Comparison of ENCODE assay signal across 8 mouse cellular contexts in genomic region chr12:54879630-54880029, GRCm38 (mm10). TPM values are rescaled to one million over a fixed set of nuclear protein-coding genes. Genes with fewer than 3 reads are reported as not detected.
DNase-seq lines count a peak whose midpoint lies in the region; ATAC-seq and TF ChIP-seq lines count a peak whose summit lies in the region.
"Had no signal": no experiment of that assay in that cellular context is flagged by ENCODE, and none has a peak within 500 bp of the region (broad histone marks: within the 10 kb centered on the region; RNA-seq: fewer than 3 reads in every experiment).

No protein-coding gene starts in this region.

- no peak overlapping the region for H3K4me3 ChIP-seq in liver, postnatal 0 days (ENCODE audit: low read depth, low read length)
- H3K4me3 ChIP-seq: stomach, embryonic 15.5 days had no signal

- H3K36me3 ChIP-seq in liver, postnatal 0 days (replicated peaks; ENCODE audit: insufficient read depth, low read length): no peaks in the 10 kb centered on the region
- H3K36me3 ChIP-seq: stomach, embryonic 15.5 days had no signal

- H3K27me3 ChIP-seq in liver, postnatal 0 days (ENCODE audit: insufficient read depth, low read length): no peaks in the 10 kb centered on the region
- H3K27me3 ChIP-seq: stomach, embryonic 15.5 days had no signal

- no peak for ATAC-seq in liver, postnatal 0 days

- no peaks in the 10 kb centered on the region for H3K4me1 ChIP-seq in liver, postnatal 0 days (ENCODE audit: insufficient read depth)
- H3K4me1 ChIP-seq: stomach, embryonic 15.5 days had no signal

- no peak overlapping the region for H3K27ac ChIP-seq in liver, postnatal 0 days (ENCODE audit: low read depth)
- H3K27ac ChIP-seq: stomach, embryonic 15.5 days had no signal

- DNase-seq in urinary bladder, adult 18-20 months (ENCODE audit: low spot score in 2 of 2): peak; percentile 27 to 42
- no peak for DNase-seq in urinary bladder, adult 2 months (ENCODE audit: low spot score)
- DNase-seq in adrenal gland, adult 2 months: peak; percentile 50
- DNase-seq in embryo, embryonic 9.5 days (ENCODE audit: extremely low spot score): peak; percentile 34
- DNase-seq in induced T-regulatory cell, adult 2 months (ENCODE audit: low read depth): peak; percentile 89
- peak; percentile 72 for DNase-seq in liver, postnatal 0 days
- peak; percentile 55 for DNase-seq in right cerebral cortex, postnatal 4 days

- no peak overlapping the region for H3K4me2 ChIP-seq in liver, postnatal 0 days (ENCODE audit: low read depth, low read length)
- H3K4me2 ChIP-seq: stomach, embryonic 15.5 days had no signal

- no peak overlapping the region for H3K9ac ChIP-seq in liver, postnatal 0 days (replicated peaks)
- H3K9ac ChIP-seq: stomach, embryonic 15.5 days had no signal

- no peaks in the 10 kb centered on the region for H3K9me3 ChIP-seq in liver, postnatal 0 days (ENCODE audit: low read length)
- H3K9me3 ChIP-seq: stomach, embryonic 15.5 days had no signal

- no peak for TF ChIP-seq EP300 in liver, postnatal 0 days (IDR thresholded peaks at IDR 0.05; ENCODE audit: low read depth)

- TF ChIP-seq CTCF in liver, postnatal 0 days (IDR thresholded peaks at IDR 0.05; ENCODE audit: low read depth): peak; percentile 82

- WGBS in liver, postnatal 0 days (ENCODE audit: insufficient replicate concordance): under 1% methylated on average over 6 of the region's 6 CpGs

RNA-seq across cellular contexts. Expression of gene Cfl2, which starts 17.0 kb away (rescaled TPM):
- polyA plus RNA-seq in urinary bladder, adult 2 months (2012; rRNA removed): 107 and 161 TPM in 2 replicates
- total RNA-seq in adrenal gland, adult 2 months (2021): 100 to 1,000 TPM; 110 to 136 TPM
- polyA plus RNA-seq in adrenal gland, adult 2 months (2012; rRNA removed): 1.8 and 3.6 TPM in 2 replicates
- 51.8 and 57.1 TPM in 2 replicates for polyA plus RNA-seq in liver, postnatal 0 days (2015; fragmentation: Nextera tagmentation; extraction: Ambion mirVana)

Comparison
In these comparisons a context has a peak if more than half of its experiments do, and no peak if none do; other contexts are left out.
1. RNA of gene Cfl2, which starts 17.0 kb away (polyA plus RNA-seq): 107 to 161 TPM in urinary bladder, adult 2 months and 51.8 to 57.1 TPM in liver, postnatal 0 days; 1.8 to 3.6 TPM in adrenal gland, adult 2 months; every median in the first group is over 10 times any median in the second.